Comparison of ENCODE assay signal across 9 mouse cellular contexts in the genomic region with DNA sequence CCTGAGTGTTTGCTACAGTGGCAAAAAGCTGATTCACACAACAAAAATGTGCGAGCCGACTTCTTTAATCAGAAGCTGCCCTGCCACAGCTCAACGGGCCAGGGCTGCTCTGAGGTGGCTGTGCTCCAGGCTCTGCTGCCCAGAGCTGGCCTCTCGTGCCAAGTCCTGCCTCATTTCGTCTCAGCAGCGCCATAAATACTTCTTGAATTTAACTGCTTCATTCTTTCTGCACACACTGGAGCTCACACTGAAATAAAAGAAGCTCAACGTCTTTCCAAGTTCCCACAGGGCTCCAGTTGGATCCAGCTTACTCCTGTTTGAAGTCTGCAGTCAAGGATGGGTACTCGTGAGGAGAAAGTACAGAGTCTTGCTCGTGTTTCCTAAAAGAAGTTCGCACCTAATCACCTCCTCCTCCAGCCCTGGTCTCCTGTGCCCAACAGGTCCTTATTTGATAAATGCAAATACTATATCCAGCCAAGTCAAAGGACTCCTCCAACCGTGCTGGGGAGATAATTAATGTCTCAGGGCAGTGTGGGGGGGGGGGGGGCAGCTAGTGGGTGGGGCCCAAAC.
DNase-seq lines count a peak whose midpoint lies in the region; ATAC-seq and TF ChIP-seq lines count a peak whose summit lies in the region.
"Had no signal": no experiment of that assay in that cellular context is flagged by ENCODE, and none has a peak within 500 bp of the region (broad histone marks: within the 10 kb centered on the region; RNA-seq: fewer than 3 reads in every experiment).

No protein-coding gene starts in this region.

- H3K4me1 ChIP-seq in hindbrain, embryonic 16.5 days (ENCODE audit: control insufficient read depth, insufficient read depth, low read depth, low read length): peaks cover 16% of the 10 kb centered on the region
- H3K4me1 ChIP-seq in stomach, embryonic 16.5 days (ENCODE audit: control insufficient read depth, insufficient read depth, low read length): peaks cover 41% of the 10 kb centered on the region

- DNase-seq in adrenal gland, adult 18-20 months (ENCODE audit: low spot score in 2 of 2): peak; percentile 35 to 44
- peak; percentile 81 for DNase-seq in cerebellum, adult 9-11 months
- DNase-seq in gastrocnemius, adult 18-20 months (ENCODE audit: low spot score): peak; percentile 64
- peak; percentile 28 to 56 for DNase-seq in left cerebral cortex, adult 2 months (ENCODE audit: extremely low spot score in 1 of 2, low spot score in 2 of 2)
- no peak for DNase-seq in spleen, postnatal 4 days (ENCODE audit: low spot score in 2 of 2)

- ATAC-seq in hindbrain, embryonic 16.5 days: peak; percentile 85
- peak; percentile 64 for ATAC-seq in megakaryocyte progenitor cell, adult 5-6 weeks (replicated peaks; ENCODE audit: poor library complexity)
- ATAC-seq in stomach, embryonic 16.5 days (ENCODE audit: insufficient read depth, low FRiP score): peak; percentile 49; the same call in 1 of the 2 replicates

- peak overlapping the region; percentile 75 for H3K27ac ChIP-seq in hindbrain, embryonic 16.5 days (ENCODE audit: low read depth, low read length)
- no peak overlapping the region for H3K27ac ChIP-seq in left cerebral cortex, adult 2 months
- peak overlapping the region; percentile 94 for H3K27ac ChIP-seq in stomach, embryonic 16.5 days (ENCODE audit: low read length)

- intact Hi-C loops in left cerebral cortex, adult 2 months (cut with DNase I): no loop called here

- no peak overlapping the region for H3K9ac ChIP-seq in hindbrain, embryonic 16.5 days (ENCODE audit: low read depth, low read length)
- H3K9ac ChIP-seq in stomach, embryonic 16.5 days (ENCODE audit: low read length): 0 out of 2 replicates have a peak overlapping the region, but pooled peaks have one; percentile 27

- H3K27me3 ChIP-seq in hindbrain, embryonic 16.5 days (replicated peaks; ENCODE audit: control insufficient read depth, insufficient read depth, low read length): no peaks in the 10 kb centered on the region
- no peaks in the 10 kb centered on the region for H3K27me3 ChIP-seq in stomach, embryonic 16.5 days (ENCODE audit: control insufficient read depth, insufficient read depth, low read length)

- no peaks in the 10 kb centered on the region for H3K36me3 ChIP-seq in hindbrain, embryonic 16.5 days (ENCODE audit: control insufficient read depth, insufficient read depth, low read length)
- H3K36me3 ChIP-seq in stomach, embryonic 16.5 days (ENCODE audit: control insufficient read depth, insufficient read depth, low read length): no peaks in the 10 kb centered on the region

- TF ChIP-seq CTCF in left cerebral cortex, adult 2 months (IDR thresholded peaks at IDR 0.05): no peak

- no peak overlapping the region for H3K4me3 ChIP-seq in hindbrain, embryonic 16.5 days (ENCODE audit: low read length)
- no peak overlapping the region for H3K4me3 ChIP-seq in left cerebral cortex, adult 2 months
- no peak overlapping the region for H3K4me3 ChIP-seq in stomach, embryonic 16.5 days (replicated peaks; ENCODE audit: low read length)
- H3K4me3 ChIP-seq: erythroblast, embryonic 14.5 days had no signal

- H3K9me3 ChIP-seq in hindbrain, embryonic 16.5 days (ENCODE audit: control insufficient read depth, low read length): no peaks in the 10 kb centered on the region
- peaks cover 5% of the 10 kb centered on the region; the same call in 1 of the 2 replicates for H3K9me3 ChIP-seq in stomach, embryonic 16.5 days (replicated peaks; ENCODE audit: control insufficient read depth, low read length)

- 19% methylated on average over 11 of the region's 11 CpGs for WGBS in hindbrain, embryonic 16.5 days
- WGBS in stomach, embryonic 16.5 days: 21% methylated on average over 11 of the region's 11 CpGs

- peak overlapping the region; percentile 17; the same call in 1 of the 2 replicates for H3K4me2 ChIP-seq in hindbrain, embryonic 16.5 days (ENCODE audit: low read length)
- 0 out of 2 replicates have a peak overlapping the region, but pooled peaks have one; percentile 28 for H3K4me2 ChIP-seq in stomach, embryonic 16.5 days (ENCODE audit: low read depth, low read length)

Comparison
In these comparisons a context has a peak if more than half of its experiments do, and no peak if none do; other contexts are left out.
1. DNase-seq: peak in adrenal gland, adult 18-20 months (2 of 2), cerebellum, adult 9-11 months (single experiment), gastrocnemius, adult 18-20 months (single experiment) and left cerebral cortex, adult 2 months (2 of 2); none in spleen, postnatal 4 days (0 of 2).
2. Peak in every context shown above with its lines, with median percentiles within 50 percentile points of each other: ATAC-seq.